Mouse (Mus musculus) heart, embryonic 14.5 days (tissue): Measurements from ENCODE around the gene Stard5. TPM values are rescaled to one million over a fixed set of nuclear protein-coding genes. Genes with fewer than 3 reads are reported as not detected.

Experiments
- ATAC-seq: fragments of 200-750 bp; cut with Nextera tagmentation; 2 replicates; pipeline ENCODE4 v1.8.0; 2017; ENCODE audit warnings: low read depth, moderate TSS enrichment; ENCODE audit not compliant: insufficient number of reproducible peaks, insufficient read depth, low FRiP score
- H3K27ac ChIP-seq, 2 experiments: fragments of 200-500 bp in 1 of 2; fragments of 300-500 bp in 1 of 2; sonication (generic) in 1 of 2; replicated peaks in 1 of 2; 2 replicates each; pipeline ENCODE4 v1.5.1; 2012 to 2014; ENCODE audit warnings: low read depth in 2 of 2, low read length in 2 of 2, control low read depth in 1 of 2, mild to moderate bottlenecking in 1 of 2, mixed read lengths in 1 of 2; ENCODE audit not compliant: control insufficient read depth in 1 of 2, insufficient read depth in 1 of 2
- H3K27me3 ChIP-seq: fragments of 300-500 bp; sonication (generic); 2 replicates; pipeline ENCODE4 v1.6.1; 2014; ENCODE audit warnings: mild to moderate bottlenecking, low read length, control low read depth; ENCODE audit not compliant: control insufficient read depth, insufficient read depth
- H3K36me3 ChIP-seq: fragments of 300-500 bp; sonication (generic); 2 replicates; pipeline ENCODE4 v1.6.1; 2014; ENCODE audit warnings: mild to moderate bottlenecking, control low read depth, low read length, mixed read lengths; ENCODE audit not compliant: control insufficient read depth, insufficient read depth
- H3K4me1 ChIP-seq, 2 experiments: fragments of 200-500 bp in 1 of 2; fragments of 300-500 bp in 1 of 2; sonication (generic) in 1 of 2; 2 replicates each; pipeline ENCODE4 v1.6.1; 2012 to 2014; ENCODE audit warnings: low read length in 2 of 2, control low read depth in 1 of 2, mixed read lengths in 1 of 2; ENCODE audit not compliant: control insufficient read depth in 2 of 2, insufficient read depth in 2 of 2
- H3K4me2 ChIP-seq: fragments of 300-500 bp; sonication (generic); 2 replicates; pipeline ENCODE4 v1.6.1; 2014; ENCODE audit warnings: mild to moderate bottlenecking, low read length
- H3K4me3 ChIP-seq, 2 experiments: fragments of 200-500 bp in 1 of 2; fragments of 300-500 bp in 1 of 2; sonication (generic) in 1 of 2; 2 replicates each; pipeline ENCODE4 v1.5.1; 2012 to 2014; ENCODE audit warnings: low read length in 2 of 2, mild to moderate bottlenecking in 2 of 2, control low read depth in 1 of 2, low read depth in 1 of 2, moderate library complexity in 1 of 2; ENCODE audit not compliant: control insufficient read depth in 1 of 2, insufficient read depth in 1 of 2
- H3K9ac ChIP-seq: fragments of 300-500 bp; sonication (generic); 2 replicates; pipeline ENCODE4 v1.6.1; 2014; ENCODE audit warnings: mild to moderate bottlenecking, low read length
- H3K9me3 ChIP-seq: fragments of 300-500 bp; sonication (generic); 2 replicates; pipeline ENCODE4 v1.6.1; 2016; ENCODE audit warnings: low read length, control low read depth; ENCODE audit not compliant: control insufficient read depth
- WGBS: fragments of 180-500 bp; shearing (Covaris S2); extraction: QIAGEN DNeasy Blood & Tissue Kit; methylation state at CpG from one replicate; pipeline ENCODE4 v1.1.7; 2014; 5-methylcytosine and 5-hydroxymethylcytosine counted together
- polyA plus RNA-seq: library from polyadenylated mRNA; unstranded; fragments of >200 nt; fragmentation: Nextera tagmentation; extraction: Ambion mirVana; gene quantifications from 2 replicates; pipeline ENCODE4 v1.2.1, GENCODE M21; 2014

The Stard5 gene
- polyA plus RNA-seq, 1 experiment from 2014 or later = 30.9 TPM

- WGBS = 83% methylated on average over 4 of the region's 4 CpGs
- H3K27me3 ChIP-seq = no peaks in the 10 kb centered on the region
These were observed 34.4 kb downstream of the Stard5 start for GRCm38 (mm10) chr7:83666087-83666595.

GRCm38 (mm10) chr7:83667936-83668645 lies 36.3 kb downstream of the Stard5 start:
- Histone ChIP-seq H3K9ac (no peak overlapping the region), H3K4me2 (no peak overlapping the region), H3K4me1 (no peaks in the 10 kb centered on the region), H3K27me3 (no peaks in the 10 kb centered on the region), H3K4me3 (no peak overlapping the region), H3K36me3 (no peaks in the 10 kb centered on the region), H3K27ac (no peak overlapping the region), H3K9me3 (no peaks in the 10 kb centered on the region)
- ATAC-seq = no peak
- WGBS = 82% methylated on average over 5 of the region's 5 CpGs

More at GRCm38 (mm10) chr7:83666087-83666595, 34.4 kb downstream of the Stard5 start:
- Histone ChIP-seq H3K9ac (no peak overlapping the region), H3K9me3 (no peaks in the 10 kb centered on the region), H3K27ac (no peak overlapping the region), H3K4me2 (no peak overlapping the region), H3K4me1 (no peaks in the 10 kb centered on the region), H3K4me3 (no peak overlapping the region), H3K36me3 (no peaks in the 10 kb centered on the region)
- ATAC-seq = no peak

DNA sequence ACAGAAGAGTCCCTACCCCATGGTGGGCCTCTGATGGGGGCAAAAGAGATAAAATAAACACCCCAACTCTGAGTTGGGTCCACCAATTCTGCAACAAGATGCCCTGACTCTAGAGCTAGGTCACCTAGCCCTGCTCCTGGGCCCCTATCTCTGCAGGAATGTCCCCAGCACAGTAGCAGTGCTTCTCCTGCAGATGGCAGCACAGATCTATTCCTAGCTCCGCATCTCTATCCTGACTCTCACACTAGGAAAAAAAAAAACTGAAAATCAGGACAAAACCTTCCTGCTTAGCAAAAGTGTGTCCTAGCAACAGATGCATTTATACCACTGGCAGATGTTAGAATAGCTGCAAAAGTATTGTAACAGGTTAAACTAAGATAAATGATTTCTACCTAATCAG lies 37.0 kb downstream of the Stard5 start:
- Histone ChIP-seq H3K4me2 (no peak overlapping the region), H3K9ac (no peak overlapping the region), H3K9me3 (peaks cover 2% of the 10 kb centered on the region; the same call in 1 of the 2 replicates), H3K27ac (no peak overlapping the region), H3K4me1 (no peaks in the 10 kb centered on the region), H3K4me3 (no peak overlapping the region), H3K27me3 (no peaks in the 10 kb centered on the region), H3K36me3 (no peaks in the 10 kb centered on the region)
- no peak for ATAC-seq
- WGBS = 4% methylated on average over 1 of the region's 1 CpGs

GRCm38 (mm10) chr7:83671573-83671972 lies 39.8 kb downstream of the Stard5 start:
- H3K27ac ChIP-seq = no peak overlapping the region
- peaks cover 8% of the 10 kb centered on the region; the same call in 1 of the 2 replicates for H3K9me3 ChIP-seq
- H3K4me2 ChIP-seq = no peak overlapping the region
- H3K4me1 ChIP-seq = no peaks in the 10 kb centered on the region
- 84% methylated on average over 6 of the region's 6 CpGs for WGBS
- H3K9ac ChIP-seq = no peak overlapping the region
- no peaks in the 10 kb centered on the region for H3K36me3 ChIP-seq
- H3K4me3 ChIP-seq = no peak overlapping the region
- no peak for ATAC-seq
- H3K27me3 ChIP-seq = no peaks in the 10 kb centered on the region

DNA sequence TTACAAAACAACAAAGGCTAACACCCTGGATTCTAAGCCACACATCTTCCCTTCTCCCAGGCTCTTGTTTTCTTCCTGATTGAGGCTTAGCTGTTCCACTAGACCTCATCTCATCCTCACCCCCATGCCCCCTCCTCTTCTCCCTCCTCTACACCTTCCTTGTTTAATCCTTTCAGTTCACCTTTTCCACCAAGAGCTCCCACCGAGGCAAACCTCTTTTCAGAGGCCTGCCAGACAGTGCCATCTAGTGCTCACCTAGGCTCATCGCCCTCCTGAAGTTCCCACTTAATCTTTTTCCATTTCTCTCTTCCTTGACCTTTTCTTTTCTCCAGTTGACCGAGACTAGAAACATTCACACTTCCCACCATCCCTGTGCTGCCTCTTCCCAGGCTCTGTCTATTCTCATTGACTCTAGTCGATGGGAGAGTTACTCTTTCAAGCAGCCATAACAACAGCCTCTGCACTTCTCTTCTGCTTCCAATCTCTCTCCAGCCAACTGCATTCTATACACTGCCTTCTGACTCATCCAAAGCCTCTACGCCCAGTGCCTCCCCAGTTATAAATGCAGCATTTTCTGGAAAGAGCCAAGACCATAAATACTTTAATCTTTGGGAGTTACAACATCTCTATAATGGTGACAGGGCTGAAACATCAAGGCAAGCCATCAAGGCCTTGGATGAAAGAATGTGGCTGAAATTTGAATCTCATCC lies 43.9 kb downstream of the Stard5 start:
- Histone ChIP-seq H3K27me3 (no peaks in the 10 kb centered on the region), H3K9me3 (peaks cover 8% of the 10 kb centered on the region; the same call in 1 of the 2 replicates), H3K27ac (no peak overlapping the region), H3K4me2 (no peak overlapping the region), H3K4me1 (no peaks in the 10 kb centered on the region), H3K4me3 (no peak overlapping the region), H3K36me3 (no peaks in the 10 kb centered on the region), H3K9ac (no peak overlapping the region)
- ATAC-seq = no peak
- 27% methylated on average over 5 of the region's 5 CpGs for WGBS

- ATAC-seq = no peak
These were observed 45.5 kb downstream of the Stard5 start for GRCm38 (mm10) chr7:83677296-83677695.

DNA sequence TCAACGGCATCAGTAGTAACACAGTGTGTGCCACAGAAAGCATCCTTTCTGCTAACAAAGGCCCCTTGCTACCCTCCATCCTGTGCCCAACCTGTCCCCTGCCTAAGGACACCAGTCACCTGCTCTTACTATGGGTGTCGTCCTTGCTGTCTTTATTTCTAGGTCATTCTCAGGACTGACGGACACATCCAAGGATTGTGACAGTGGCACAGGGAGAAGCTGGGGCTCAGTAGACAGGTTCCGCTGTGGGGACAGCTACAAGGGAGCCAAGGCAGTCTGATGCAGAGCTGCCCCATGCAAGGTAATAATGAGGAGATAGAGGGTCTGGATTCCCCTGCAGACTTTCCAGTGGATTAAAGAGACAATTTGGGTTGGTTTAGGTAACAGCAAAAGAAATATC lies 46.7 kb downstream of the Stard5 start:
- Histone ChIP-seq H3K4me2 (no peak overlapping the region), H3K27me3 (no peaks in the 10 kb centered on the region), H3K4me1 (peaks cover 0 to 2% of the 10 kb centered on the region in 2 experiments; a peak in 1 of 4 replicates), H3K27ac (no peak overlapping the region), H3K9me3 (peaks cover 8% of the 10 kb centered on the region; the same call in 1 of the 2 replicates), H3K4me3 (no peak overlapping the region), H3K9ac (no peak overlapping the region), H3K36me3 (no peaks in the 10 kb centered on the region)
- WGBS = 81% methylated on average over 4 of the region's 4 CpGs
- ATAC-seq = no peak

More at GRCm38 (mm10) chr7:83677296-83677695, 45.5 kb downstream of the Stard5 start:
- H3K4me2 ChIP-seq = no peak overlapping the region
- 72% methylated on average over 3 of the region's 3 CpGs for WGBS
- H3K36me3 ChIP-seq = no peaks in the 10 kb centered on the region
- no peak overlapping the region for H3K9ac ChIP-seq
- no peaks in the 10 kb centered on the region for H3K4me1 ChIP-seq
- peaks cover 8% of the 10 kb centered on the region; the same call in 1 of the 2 replicates for H3K9me3 ChIP-seq
- no peak overlapping the region for H3K27ac ChIP-seq
- no peak overlapping the region for H3K4me3 ChIP-seq
- no peaks in the 10 kb centered on the region for H3K27me3 ChIP-seq
